Mouse (Mus musculus): ENCODE measurements around the gene Cenpe. TPM values are rescaled to one million over a fixed set of nuclear protein-coding genes. Genes with fewer than 3 reads are reported as not detected.

Cenpe gene
- polyA plus RNA-seq, 1 experiment from 2014 or later = 56.1 TPM

DNA sequence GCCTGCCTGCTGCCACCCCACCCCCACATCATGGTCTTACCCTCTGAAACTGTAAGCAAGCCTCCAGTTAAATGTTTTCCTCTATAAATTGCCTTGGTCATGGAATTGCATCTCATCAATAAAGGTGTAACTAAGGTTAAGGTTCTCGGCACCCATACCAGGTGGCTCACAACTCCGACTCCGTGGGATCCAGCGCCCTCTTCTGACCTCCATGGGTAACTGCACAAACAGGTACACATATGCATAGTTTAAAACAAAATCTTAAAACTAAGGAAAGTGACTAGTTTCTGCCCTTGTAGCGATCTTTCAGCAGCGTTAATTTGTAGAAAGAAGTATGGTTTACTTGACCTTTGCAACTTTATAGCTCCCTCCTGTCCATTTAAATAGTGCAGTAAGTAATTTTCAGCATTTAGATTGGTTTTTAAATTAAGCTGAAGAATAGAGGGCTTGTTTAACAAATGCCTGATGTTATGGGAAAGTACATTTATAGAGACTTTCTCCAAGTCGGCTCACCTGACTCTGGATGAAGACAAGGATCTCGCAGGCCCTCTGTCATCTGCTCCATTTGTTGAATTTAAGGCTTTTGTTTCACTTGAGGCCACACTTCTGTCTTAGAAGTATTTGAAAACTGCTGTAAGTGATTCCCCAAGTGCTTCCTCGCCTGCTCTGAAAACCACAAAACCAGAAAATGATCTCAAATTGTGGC lies 103.5 kb downstream of the Cenpe start:
- Histone ChIP-seq H3K9ac (replicated peaks; ENCODE audit: low read length) (no peak overlapping the region), H3K27me3 (ENCODE audit: control insufficient read depth, insufficient read depth, low read length) (no peaks in the 10 kb centered on the region), H3K9me3 (replicated peaks; ENCODE audit: control insufficient read depth, low read length) (no peaks in the 10 kb centered on the region), H3K4me3 (ENCODE audit: low read depth, low read length) (no peak overlapping the region), H3K4me2 (ENCODE audit: low read depth, low read length) (no peak overlapping the region), H3K4me1 (ENCODE audit: control insufficient read depth, insufficient read depth, low read length) (no peaks in the 10 kb centered on the region), H3K36me3 (replicated peaks; ENCODE audit: control insufficient read depth, insufficient read depth, low read depth, low read length) (no peaks in the 10 kb centered on the region), H3K27ac (replicated peaks; ENCODE audit: low read depth, low read length) (no peak overlapping the region)
- DNase-seq (ENCODE audit: low spot score) (no peak), ATAC-seq (replicated peaks; ENCODE audit: insufficient number of reproducible peaks, low FRiP score, low TSS enrichment, low read depth) (no peak)
- 87% methylated on average over 9 of the region's 9 CpGs for WGBS

GRCm38 (mm10) chr3:135318331-135318730 lies 106.0 kb downstream of the Cenpe start:
- WGBS = 85% methylated on average over 11 of the region's 11 CpGs
- Histone ChIP-seq H3K4me3 (ENCODE audit: low read depth, low read length) (no peak overlapping the region), H3K36me3 (replicated peaks; ENCODE audit: control insufficient read depth, insufficient read depth, low read depth, low read length) (no peaks in the 10 kb centered on the region), H3K27me3 (ENCODE audit: control insufficient read depth, insufficient read depth, low read length) (no peaks in the 10 kb centered on the region), H3K4me2 (ENCODE audit: low read depth, low read length) (no peak overlapping the region), H3K9ac (replicated peaks; ENCODE audit: low read length) (no peak overlapping the region), H3K9me3 (replicated peaks; ENCODE audit: control insufficient read depth, low read length) (no peaks in the 10 kb centered on the region), H3K27ac (replicated peaks; ENCODE audit: low read depth, low read length) (no peak overlapping the region), H3K4me1 (ENCODE audit: control insufficient read depth, insufficient read depth, low read length) (no peaks in the 10 kb centered on the region)
- no peak for ATAC-seq (replicated peaks; ENCODE audit: insufficient number of reproducible peaks, low FRiP score, low TSS enrichment, low read depth)
- no peak for DNase-seq (ENCODE audit: low spot score)

Other genes with a start within 250 kb of the Cenpe start
- gene Bdh2, start 68.7 kb downstream of the Cenpe start, polyA plus RNA-seq (2014; fragmentation: Nextera tagmentation; extraction: Ambion mirVana) = 14.7 and 16.8 TPM in 2 replicates
- gene Slc9b2, start 95.2 kb downstream of the Cenpe start, polyA plus RNA-seq (2014; fragmentation: Nextera tagmentation; extraction: Ambion mirVana) = 3.5 and 5.5 TPM in 2 replicates
- gene Slc9b1, start 135.5 kb downstream of the Cenpe start, polyA plus RNA-seq (2014; fragmentation: Nextera tagmentation; extraction: Ambion mirVana) = 0.63 TPM in 1 of 2 replicates, not detected in the other
- gene Cisd2, start 211.4 kb downstream of the Cenpe start, polyA plus RNA-seq (2014; fragmentation: Nextera tagmentation; extraction: Ambion mirVana) = 59.1 and 62.8 TPM in 2 replicates
- 676 and 720 TPM in 2 replicates for gene Ube2d3, start 225.6 kb downstream of the Cenpe start, polyA plus RNA-seq (2014; fragmentation: Nextera tagmentation; extraction: Ambion mirVana)

Measured in embryonic facial prominence, embryonic 11.5 days (tissue).